ENCODE assay signal across 9 mouse cellular contexts in genomic region chr12:106174981-106175700, GRCm38 (mm10).
DNase-seq lines count a peak whose midpoint lies in the region; ATAC-seq and TF ChIP-seq lines count a peak whose summit lies in the region.
"Had no signal": no experiment of that assay in that cellular context is flagged by ENCODE, and none has a peak within 500 bp of the region (broad histone marks: within the 10 kb centered on the region; RNA-seq: fewer than 3 reads in every experiment).

No protein-coding gene starts in this region.

- no peak for TF ChIP-seq CTCF in lung, postnatal 0 days (IDR thresholded peaks at IDR 0.05)

- no peaks in the 10 kb centered on the region for H3K4me1 ChIP-seq in lung, postnatal 0 days (ENCODE audit: insufficient read depth, low read depth, low read length)
- H3K4me1 ChIP-seq in neural tube, embryonic 12.5 days: peaks cover 36% of the 10 kb centered on the region; the same call in 1 of the 2 replicates

- peak overlapping the region; percentile 53 for H3K4me2 ChIP-seq in lung, postnatal 0 days (replicated peaks; ENCODE audit: low read depth, low read length)
- H3K4me2 ChIP-seq in neural tube, embryonic 12.5 days (replicated peaks): peak overlapping the region; percentile 72

- peak overlapping the region; percentile 26; the same call in 1 of the 2 replicates for H3K4me3 ChIP-seq in lung, postnatal 0 days (ENCODE audit: low read depth, low read length)
- peak overlapping the region; percentile 37 for H3K4me3 ChIP-seq in neural tube, embryonic 12.5 days
- H3K4me3 ChIP-seq: megakaryocyte, embryonic 14.5 days had no signal

- TF ChIP-seq EP300 in lung, postnatal 0 days (IDR thresholded peaks at IDR 0.05): no peak

- 3% methylated on average over 27 of the region's 27 CpGs for WGBS in lung, postnatal 0 days
- under 1% methylated on average over 27 of the region's 27 CpGs for WGBS in neural tube, embryonic 12.5 days

- peak; percentile 29; the same call in 1 of the 2 replicates for ATAC-seq in lung, postnatal 0 days
- ATAC-seq in neural tube, embryonic 12.5 days (ENCODE audit: low FRiP score, low read depth): peak; percentile 46
- no peak for ATAC-seq in erythroblast, adult 5-6 weeks (replicated peaks; ENCODE audit: low FRiP score, poor library complexity, severe bottlenecking)

- no peaks in the 10 kb centered on the region; the same call in 1 of the 2 replicates for H3K27me3 ChIP-seq in lung, postnatal 0 days (replicated peaks; ENCODE audit: insufficient read depth, low read length)
- peaks cover 6% of the 10 kb centered on the region; the same call in 1 of the 2 replicates for H3K27me3 ChIP-seq in neural tube, embryonic 12.5 days (replicated peaks)

- intact Hi-C loops in gastrocnemius, postnatal 36 days (cut with DNase I): no loop called here

- no peaks in the 10 kb centered on the region for H3K36me3 ChIP-seq in lung, postnatal 0 days (ENCODE audit: insufficient read depth, low read length)
- no peaks in the 10 kb centered on the region for H3K36me3 ChIP-seq in neural tube, embryonic 12.5 days

- H3K27ac ChIP-seq in lung, postnatal 0 days (ENCODE audit: low read length): no peak overlapping the region
- H3K27ac ChIP-seq in neural tube, embryonic 12.5 days: peak overlapping the region; percentile 62

- H3K9me3 ChIP-seq in lung, postnatal 0 days (ENCODE audit: low read length): no peaks in the 10 kb centered on the region
- no peaks in the 10 kb centered on the region for H3K9me3 ChIP-seq in neural tube, embryonic 12.5 days

- no peak overlapping the region for H3K9ac ChIP-seq in lung, postnatal 0 days (replicated peaks; ENCODE audit: low read depth)
- peak overlapping the region; percentile 40; the same call in 1 of the 2 replicates for H3K9ac ChIP-seq in neural tube, embryonic 12.5 days

- DNase-seq in adrenal gland, adult 2 months: peak; percentile 2
- DNase-seq in adrenal gland, postnatal 14 days: no peak
- DNase-seq in lung, postnatal 0 days (ENCODE audit: low spot score): peak; percentile 22
- DNase-seq in lung, postnatal 25 days (ENCODE audit: low spot score): no peak
- DNase-seq in kidney, postnatal 4 days: peak; percentile 8 to 21
- no peak for DNase-seq in gastrocnemius, postnatal 36 days

Comparison
In these comparisons a context has a peak if more than half of its experiments do, and no peak if none do; other contexts are left out.
1. DNase-seq: peak in adrenal gland, adult 2 months (single experiment), lung, postnatal 0 days (single experiment) and kidney, postnatal 4 days (2 of 2); none in adrenal gland, postnatal 14 days (single experiment), lung, postnatal 25 days (single experiment) and gastrocnemius, postnatal 36 days (0 of 2).